Mouse (Mus musculus) cortical plate, adult 2 months (tissue): ENCODE measurements around the gene Prr36.

ENCODE experiments used
- CTCF ChIP-seq: fragments of 200-500 bp; IDR thresholded peaks from 2 replicates; pipeline ENCODE4 v1.5.1; 2011; ENCODE audit warnings: mild to moderate bottlenecking, control low read depth, low read length; ENCODE audit not compliant: insufficient read depth; ENCODE audit errors: extremely low read depth
- POLR2A ChIP-seq: fragments of 200-500 bp; IDR thresholded peaks from 2 replicates; pipeline ENCODE4 v1.6.1; 2011; ENCODE audit warnings: mild to moderate bottlenecking, low read length, control low read depth; ENCODE audit not compliant: insufficient read depth; ENCODE audit errors: extremely low read depth

- TF ChIP-seq POLR2A (no peak), CTCF (no peak)
These were observed 33.9 kb downstream of the Prr36 start for GRCm38 (mm10) chr8:4183409-4183808.
